Mouse (Mus musculus) heart, adult 9 months (tissue): Measurements from ENCODE around the gene Gm45521.
"Not testable (repeated sequence)": the region's sequence is repeated elsewhere in the genome, so short reads cannot be mapped to it uniquely, and the experiment has no call there.

Experiments
- DNase-seq, 2 experiments: peaks; one replicate each; pipeline ENCODE4 v3.0.0; 2022; ENCODE audit warnings: low spot score in 2 of 2

Gene Gm45521

DNA sequence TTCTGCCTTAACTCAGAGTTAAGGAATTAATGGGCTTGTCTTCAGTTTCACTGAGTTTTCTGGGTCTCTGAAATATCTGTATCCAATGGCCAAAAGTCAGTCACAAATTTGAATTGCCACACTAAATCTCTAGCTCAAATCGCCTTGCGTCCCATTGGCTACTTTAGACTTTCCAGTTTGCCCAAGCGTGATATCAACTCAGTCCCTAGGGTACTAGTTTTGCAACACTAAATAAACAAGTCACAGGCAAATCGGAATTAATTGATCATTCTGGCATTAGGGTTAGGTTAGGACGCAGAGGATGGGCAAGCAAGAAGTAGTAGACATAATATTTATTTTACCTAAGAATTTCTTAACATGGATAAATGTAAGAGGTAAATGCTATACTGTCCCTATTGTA, 43.2 kb downstream of the Gm45521 start:
- no peak for DNase-seq

DNA sequence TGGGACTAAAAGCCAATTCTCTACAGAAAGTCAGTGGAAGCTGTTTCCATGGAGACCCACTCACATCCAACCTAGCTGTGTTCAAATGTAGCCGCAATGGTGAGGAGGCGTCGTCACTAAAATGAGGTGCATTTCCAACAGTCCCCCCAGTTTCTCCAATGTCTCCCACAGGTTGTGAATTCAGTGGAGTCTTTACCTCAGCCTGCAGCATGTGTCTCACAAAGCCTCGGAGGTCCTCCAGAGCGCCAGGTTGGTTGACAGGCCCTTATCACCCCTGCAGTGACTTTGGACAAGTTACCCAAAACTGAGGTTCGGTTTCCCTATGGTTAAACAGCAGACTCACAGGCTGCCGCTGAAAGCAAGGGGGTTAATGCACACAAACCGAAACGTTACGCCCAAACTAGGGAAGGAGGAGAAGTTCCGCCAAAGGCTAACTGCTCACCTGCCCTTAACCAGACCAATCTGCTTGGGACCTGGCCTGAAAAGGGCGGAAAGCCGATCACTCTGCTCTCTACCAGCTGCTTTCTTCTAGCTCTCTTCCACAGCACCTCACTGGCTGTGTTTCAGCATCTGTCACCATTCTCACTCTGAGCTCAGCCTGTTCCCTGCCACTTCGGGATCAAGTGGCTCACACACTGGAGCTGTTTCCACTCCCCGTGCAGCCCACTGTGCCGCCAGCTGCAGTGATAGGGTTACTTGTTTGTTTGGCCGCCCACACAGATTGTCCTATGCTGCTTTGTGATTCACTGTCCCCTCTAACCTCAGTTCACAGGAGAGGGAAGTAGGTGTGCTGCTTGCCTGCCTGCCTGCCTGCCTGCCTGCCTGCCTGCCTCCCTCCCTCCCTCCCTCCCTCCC, 44.0 kb downstream of the Gm45521 start:
- DNase-seq, result no peak

DNA sequence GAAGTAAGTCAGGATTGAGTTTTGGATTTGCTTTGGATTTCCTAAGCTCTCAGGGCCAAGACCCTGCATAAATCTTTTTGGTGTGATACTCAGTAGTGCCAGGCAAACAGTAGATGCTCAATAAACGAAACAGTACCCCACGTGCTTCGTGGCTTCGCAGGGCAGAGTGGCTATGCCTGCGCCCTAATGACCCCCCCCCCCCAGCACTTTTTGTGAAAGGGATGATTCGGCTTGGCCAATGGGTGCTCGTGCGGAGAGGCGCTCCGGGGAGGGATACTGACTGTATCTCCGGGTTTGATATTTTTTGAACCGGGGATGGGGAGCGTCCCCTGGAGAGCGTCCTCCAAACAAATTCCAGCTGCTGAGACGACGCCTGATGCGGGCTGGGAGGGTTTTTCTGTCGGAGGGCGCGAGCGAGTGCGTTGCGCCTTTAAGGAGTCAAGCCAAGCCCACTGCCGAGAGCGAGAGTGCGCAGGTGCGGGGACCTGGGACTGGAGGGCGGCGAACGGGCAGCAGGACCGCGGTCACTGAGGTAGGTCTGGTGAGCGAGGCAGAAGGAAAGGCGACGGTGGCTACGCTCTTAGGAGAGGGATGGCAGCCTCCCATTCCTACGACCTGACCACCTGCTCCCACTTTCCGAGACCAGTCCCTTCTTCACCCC, 45.5 kb downstream of the Gm45521 start, which contains the start of gene Abhd6:
Gene Abhd6 (plus strand): TSS at position 471 of the 661 bp plus-strand sequence.
- peak; percentile 79 to 82 for DNase-seq

DNA sequence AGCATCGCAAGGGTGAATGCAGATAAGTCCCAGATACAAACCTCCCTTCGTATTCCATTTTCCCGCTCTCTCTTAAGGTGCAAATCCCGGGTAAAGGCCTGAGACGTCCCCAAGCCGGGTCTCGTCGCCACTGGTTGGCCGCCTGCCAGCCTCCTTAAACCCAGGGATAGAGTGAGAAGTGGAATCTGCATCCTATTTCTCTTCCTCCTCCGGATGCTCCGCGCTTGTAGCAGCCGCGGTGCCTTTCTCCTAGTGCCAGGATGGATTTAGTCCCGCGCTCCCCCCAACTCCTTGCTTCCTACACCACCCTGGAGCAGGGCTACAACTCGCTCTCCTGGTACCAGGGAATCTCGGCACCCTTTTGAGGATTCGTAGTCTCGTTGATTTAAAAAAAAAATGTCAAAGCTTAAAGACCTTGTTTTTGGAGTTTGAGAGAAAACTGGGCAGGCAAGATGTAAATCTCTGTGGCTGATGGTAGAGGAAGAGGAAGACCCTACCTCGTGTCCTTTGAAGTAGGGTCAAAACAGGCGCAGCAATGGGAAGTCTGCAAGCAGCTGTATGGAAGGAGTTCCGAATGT, 46.1 kb downstream of the Gm45521 start:
- peak in 1 of 2 experiments; percentile 36 for DNase-seq

DNA sequence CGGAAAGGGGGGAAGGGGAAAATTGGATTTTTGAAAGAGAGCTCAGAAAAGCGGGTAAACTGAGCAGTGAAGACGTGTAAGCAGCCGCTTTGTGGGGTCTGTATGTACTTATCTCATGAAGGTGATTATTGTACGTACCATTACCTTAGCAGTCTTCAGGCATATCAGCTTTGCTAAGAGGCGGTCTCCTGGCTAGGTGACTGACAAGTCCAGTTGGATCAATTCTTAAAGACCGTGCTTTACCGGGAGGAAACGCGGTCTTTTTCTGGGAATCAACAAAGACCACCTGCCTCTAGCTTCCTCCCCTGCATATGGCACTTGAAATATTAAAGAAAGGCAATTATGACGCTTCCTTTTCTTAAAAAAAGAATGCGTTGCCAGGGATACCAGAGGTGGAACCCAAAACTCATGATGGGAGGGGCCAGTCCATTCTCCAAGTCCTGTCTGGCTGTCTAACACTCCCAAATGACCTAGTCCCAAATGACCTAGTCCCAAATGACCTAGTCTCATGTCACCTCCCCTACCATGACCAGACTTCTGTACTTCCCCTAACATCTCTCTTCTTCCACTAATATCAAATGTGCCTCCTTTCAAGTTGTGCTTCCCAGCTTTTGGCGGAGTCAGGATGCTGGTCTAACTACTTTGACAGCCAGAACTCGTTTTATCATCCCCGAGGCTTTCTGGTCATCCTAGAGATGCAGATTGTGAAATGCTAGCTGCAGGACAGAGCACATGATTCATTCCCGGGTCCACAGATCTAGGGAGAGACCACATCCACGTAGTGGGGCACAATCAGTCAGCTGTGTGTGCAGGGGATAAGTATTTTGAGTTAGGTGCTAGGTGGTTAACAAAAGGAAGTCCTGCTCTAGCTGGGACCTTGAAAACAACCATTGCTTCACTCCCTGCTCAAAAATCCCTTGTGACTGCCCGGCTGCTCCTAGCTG, 46.9 kb downstream of the Gm45521 start:
- no peak for DNase-seq

DNA sequence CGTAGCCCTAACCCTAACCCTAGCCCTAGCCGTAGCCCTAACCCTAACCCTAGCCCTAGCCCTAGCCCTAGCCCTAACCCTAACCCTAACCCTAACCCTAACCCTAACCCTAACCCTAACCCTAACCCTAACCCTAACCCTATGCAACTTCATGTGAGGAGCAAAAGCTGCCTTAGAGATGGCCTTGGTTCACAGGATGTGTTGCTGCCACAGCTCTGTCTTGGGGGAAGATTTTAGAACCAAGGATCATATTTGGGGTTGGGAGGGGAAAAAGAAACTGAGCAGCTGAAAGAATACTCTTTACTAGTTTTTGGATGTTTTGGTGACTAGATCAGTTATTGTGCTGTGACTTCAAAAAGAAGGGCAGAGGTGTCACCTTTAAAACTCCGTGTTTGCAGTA, 49.0 kb downstream of the Gm45521 start:
- DNase-seq, result not testable (repeated sequence)

DNA sequence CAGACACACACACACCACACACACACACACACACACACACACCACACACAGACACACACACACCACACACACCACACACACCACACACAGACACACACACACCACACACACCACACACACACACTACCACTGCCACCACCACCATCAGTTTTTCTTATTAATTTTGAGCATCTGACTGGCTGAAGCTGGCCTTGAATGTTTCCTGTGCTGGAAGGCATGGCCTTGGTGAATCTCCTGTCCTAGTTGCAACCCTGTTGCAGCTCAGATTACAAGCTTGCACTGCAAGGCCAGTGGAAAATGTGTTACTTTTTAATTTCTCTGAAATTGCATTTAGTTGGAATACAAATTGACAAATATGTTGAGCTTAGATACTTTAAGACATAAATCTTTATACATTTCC, 50.0 kb downstream of the Gm45521 start:
- no peak for DNase-seq

DNA sequence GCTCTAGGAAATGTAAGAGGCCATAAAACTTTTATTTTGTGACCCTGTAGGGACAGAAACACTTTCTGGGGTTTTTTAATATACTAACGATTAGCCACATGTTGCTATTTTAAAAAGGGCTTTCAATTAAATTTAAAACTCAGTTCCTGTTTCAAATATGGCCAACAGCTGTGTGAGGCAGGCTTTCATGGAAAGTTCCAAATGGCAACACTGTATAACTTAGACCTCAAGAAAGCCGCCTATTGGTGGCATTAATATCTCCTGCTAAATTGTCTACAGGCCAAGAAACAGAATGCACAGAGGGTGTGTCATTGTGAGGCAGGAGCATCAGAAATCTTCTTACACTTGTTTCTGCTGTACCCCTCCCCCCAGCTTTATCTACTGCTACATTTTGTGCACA, 50.4 kb downstream of the Gm45521 start:
- DNase-seq, result no peak

DNA sequence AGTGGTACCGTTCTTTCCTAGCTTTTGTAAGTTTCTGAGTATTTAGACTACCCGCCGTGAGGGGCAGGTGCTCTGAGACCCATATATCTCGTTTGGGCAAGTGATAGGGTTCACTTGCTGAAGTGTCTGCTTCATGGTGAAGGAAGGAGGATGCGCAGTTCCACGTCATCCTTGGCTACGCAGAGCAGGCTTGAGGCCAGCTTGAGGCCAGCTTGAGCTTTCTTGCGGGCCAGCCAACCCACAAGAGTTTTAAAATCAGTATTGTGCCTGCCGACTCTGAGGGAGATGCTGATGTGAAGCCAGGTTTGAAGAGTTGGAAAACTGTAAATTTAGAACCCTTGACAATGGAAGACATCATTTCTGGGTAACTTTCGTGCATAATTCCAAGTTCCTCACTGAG, 50.8 kb downstream of the Gm45521 start:
- no peak for DNase-seq
